Mouse (Mus musculus) limb, embryonic 14.5 days (tissue): ENCODE measurements at regions not wholly inside any gene's neighbourhood (a gene's known extent, or its start where the extent isn't known, plus 50 kb on each side); places are given as distances from the start of the nearest gene placed in this dataset.
A peak's percentile ranks its signal among the peaks of the same experiment; 100 is the strongest.

Source experiments
- ATAC-seq: fragments of 200-750 bp; cut with Nextera tagmentation; 2 replicates; pipeline ENCODE4 v1.8.0; 2017; ENCODE audit warnings: low read depth, moderate number of reproducible peaks, moderate TSS enrichment; ENCODE audit not compliant: low FRiP score
- DNase-seq: peaks from one replicate; pipeline ENCODE4 v3.0.0-alpha.2; 2015; ENCODE audit warnings: low spot score
- H3K27ac ChIP-seq: fragments of 300-500 bp; sonication (generic); replicated peaks from 2 replicates; pipeline ENCODE4 v1.5.1; 2014; ENCODE audit warnings: low read depth, mild to moderate bottlenecking, low read length, moderate library complexity, mixed read lengths
- H3K27me3 ChIP-seq: fragments of 300-500 bp; sonication (generic); 2 replicates; pipeline ENCODE4 v1.6.1; 2014; ENCODE audit warnings: low read length, mixed read lengths; ENCODE audit not compliant: control insufficient read depth, insufficient read depth
- H3K36me3 ChIP-seq: fragments of 300-500 bp; sonication (generic); 2 replicates; pipeline ENCODE4 v1.6.1; 2014; ENCODE audit warnings: mild to moderate bottlenecking, low read length, moderate library complexity, mixed read lengths; ENCODE audit not compliant: control insufficient read depth, insufficient read depth
- H3K4me1 ChIP-seq: fragments of 300-500 bp; sonication (generic); 2 replicates; pipeline ENCODE4 v1.6.1; 2014; ENCODE audit warnings: antibody characterized with exemption, low read length, mixed read lengths; ENCODE audit not compliant: control insufficient read depth, insufficient read depth
- H3K4me2 ChIP-seq: fragments of 300-500 bp; sonication (generic); replicated peaks from 2 replicates; pipeline ENCODE4 v1.6.1; 2014; ENCODE audit warnings: low read depth, mild to moderate bottlenecking, low read length, moderate library complexity; ENCODE audit not compliant: severe bottlenecking
- H3K4me3 ChIP-seq: fragments of 300-500 bp; sonication (generic); replicated peaks from 2 replicates; pipeline ENCODE4 v1.5.1; 2014; ENCODE audit warnings: low read length
- H3K9ac ChIP-seq: fragments of 300-500 bp; sonication (generic); 2 replicates; pipeline ENCODE4 v1.6.1; 2014; ENCODE audit warnings: mild to moderate bottlenecking, low read depth, low read length, moderate library complexity; ENCODE audit not compliant: severe bottlenecking
- H3K9me3 ChIP-seq: fragments of 300-500 bp; sonication (generic); 2 replicates; pipeline ENCODE4 v1.6.1; 2016; ENCODE audit warnings: low read length; ENCODE audit not compliant: control insufficient read depth
- POLR2A ChIP-seq: fragments of 200-500 bp; IDR thresholded peaks from 2 replicates; pipeline ENCODE4 v1.8.0; 2012; ENCODE audit warnings: inconsistent platforms, mild to moderate bottlenecking, moderate library complexity, borderline replicate concordance; ENCODE audit not compliant: insufficient read depth, insufficient read length; ENCODE audit errors: extremely low read depth
- WGBS: fragments of 180-500 bp; shearing (Covaris S2); extraction: QIAGEN DNeasy Blood & Tissue Kit; methylation state at CpG from one replicate; pipeline ENCODE4 v1.1.7; 2014; 5-methylcytosine and 5-hydroxymethylcytosine counted together

GRCm38 (mm10) chr4:93986189-93986588 is 570.2 kb upstream of the Gm10306 start:
- H3K36me3 ChIP-seq, result no peaks in the 10 kb centered on the region
- H3K9me3 ChIP-seq, result no peaks in the 10 kb centered on the region
- H3K27me3 ChIP-seq, result no peaks in the 10 kb centered on the region
- no peak for ATAC-seq
- H3K4me3 ChIP-seq, result no peak overlapping the region
- 81% methylated on average over 3 of the region's 3 CpGs for WGBS
- no peak overlapping the region for H3K27ac ChIP-seq
- no peak overlapping the region for H3K9ac ChIP-seq
- TF ChIP-seq POLR2A, result no peak
- no peak for DNase-seq
- no peak overlapping the region for H3K4me2 ChIP-seq
- no peaks in the 10 kb centered on the region for H3K4me1 ChIP-seq

GRCm38 (mm10) chr4:93990273-93990869 is 566.0 kb upstream of the Gm10306 start:
- DNase-seq, result no peak
- Histone ChIP-seq H3K4me2 (no peak overlapping the region), H3K9me3 (no peaks in the 10 kb centered on the region), H3K9ac (no peak overlapping the region), H3K4me1 (no peaks in the 10 kb centered on the region), H3K36me3 (no peaks in the 10 kb centered on the region), H3K27me3 (no peaks in the 10 kb centered on the region), H3K4me3 (no peak overlapping the region), H3K27ac (no peak overlapping the region)
- 68% methylated on average over 7 of the region's 7 CpGs for WGBS
- TF ChIP-seq POLR2A, result no peak
- ATAC-seq, result no peak

GRCm38 (mm10) chr4:94005818-94006217 is 550.5 kb upstream of the Gm10306 start:
- TF ChIP-seq POLR2A, result no peak
- Histone ChIP-seq H3K4me3 (no peak overlapping the region), H3K27ac (no peak overlapping the region), H3K4me1 (no peaks in the 10 kb centered on the region), H3K27me3 (no peaks in the 10 kb centered on the region), H3K9me3 (no peaks in the 10 kb centered on the region), H3K9ac (no peak overlapping the region), H3K36me3 (no peaks in the 10 kb centered on the region), H3K4me2 (no peak overlapping the region)
- DNase-seq (no peak), ATAC-seq (no peak)
- WGBS, result 83% methylated on average over 1 of the region's 1 CpGs

GRCm38 (mm10) chr4:94007088-94007768 is 549.1 kb upstream of the Gm10306 start:
- ATAC-seq (peak; percentile 84), DNase-seq (peak; percentile 79)
- TF ChIP-seq POLR2A, result no peak
- H3K9me3 ChIP-seq, result no peaks in the 10 kb centered on the region
- H3K27me3 ChIP-seq, result no peaks in the 10 kb centered on the region
- 46% methylated on average over 8 of the region's 8 CpGs for WGBS
- H3K4me1 ChIP-seq, result no peaks in the 10 kb centered on the region
- H3K4me2 ChIP-seq, result no peak overlapping the region
- H3K9ac ChIP-seq, result no peak overlapping the region
- no peak overlapping the region for H3K27ac ChIP-seq
- no peaks in the 10 kb centered on the region for H3K36me3 ChIP-seq
- H3K4me3 ChIP-seq, result no peak overlapping the region

GRCm38 (mm10) chr4:94015713-94016112 is 540.6 kb upstream of the Gm10306 start:
- no peaks in the 10 kb centered on the region for H3K9me3 ChIP-seq
- no peak overlapping the region for H3K27ac ChIP-seq
- no peaks in the 10 kb centered on the region for H3K36me3 ChIP-seq
- WGBS, result 89% methylated on average over 2 of the region's 2 CpGs
- H3K4me1 ChIP-seq, result no peaks in the 10 kb centered on the region
- ATAC-seq (no peak), DNase-seq (no peak)
- H3K27me3 ChIP-seq, result no peaks in the 10 kb centered on the region
- H3K4me3 ChIP-seq, result no peak overlapping the region
- H3K9ac ChIP-seq, result no peak overlapping the region
- no peak overlapping the region for H3K4me2 ChIP-seq
- no peak for TF ChIP-seq POLR2A
